Mouse (Mus musculus) layer of hippocampus, adult 9-10 months (tissue): ENCODE data around the gene Fndc3c1.
"Not testable (repeated sequence)": the region's sequence is repeated elsewhere in the genome, so short reads cannot be mapped to it uniquely, and the experiment has no call there.

Experiments used
- DNase-seq: peaks from one replicate; pipeline ENCODE4 v3.0.0; 2022; ENCODE audit warnings: low spot score

The Fndc3c1 gene

GRCm38 (mm10) chrX:106485101-106485651, at the start of gene Fndc3c1:
Gene Fndc3c1, minus strand, starts transcription at chrX:106485401.
- DNase-seq = no peak

- DNase-seq = no peak
Measured at GRCm38 (mm10) chrX:106486451-106486850, 1.2 kb upstream of the Fndc3c1 start.

GRCm38 (mm10) chrX:106485671-106486070, 470 bp upstream of the Fndc3c1 start:
- DNase-seq = no peak

DNA sequence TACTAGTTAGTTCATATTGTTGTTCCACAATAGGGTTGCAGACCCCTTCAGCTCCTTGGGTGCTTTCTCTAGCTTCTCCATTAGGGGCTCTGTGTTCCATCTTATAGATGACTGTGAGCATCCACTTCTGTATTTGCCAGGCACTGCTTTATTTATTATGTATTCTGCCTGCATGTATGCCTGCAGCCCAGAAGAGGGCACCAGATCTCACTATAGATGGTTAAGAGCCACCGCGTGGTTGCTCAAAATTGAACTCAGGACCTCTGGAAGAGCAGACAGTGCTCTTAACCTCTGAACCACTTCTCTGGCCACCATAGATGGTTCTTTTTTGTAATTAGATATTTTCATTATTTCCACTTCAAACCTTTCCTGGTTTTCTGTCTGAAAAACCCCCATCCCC, 5.3 kb downstream of the Fndc3c1 start:
- DNase-seq = not testable (repeated sequence)

- peak; percentile 8 for DNase-seq
Measured at GRCm38 (mm10) chrX:106385304-106385703, 99.9 kb downstream of the Fndc3c1 start.

DNA sequence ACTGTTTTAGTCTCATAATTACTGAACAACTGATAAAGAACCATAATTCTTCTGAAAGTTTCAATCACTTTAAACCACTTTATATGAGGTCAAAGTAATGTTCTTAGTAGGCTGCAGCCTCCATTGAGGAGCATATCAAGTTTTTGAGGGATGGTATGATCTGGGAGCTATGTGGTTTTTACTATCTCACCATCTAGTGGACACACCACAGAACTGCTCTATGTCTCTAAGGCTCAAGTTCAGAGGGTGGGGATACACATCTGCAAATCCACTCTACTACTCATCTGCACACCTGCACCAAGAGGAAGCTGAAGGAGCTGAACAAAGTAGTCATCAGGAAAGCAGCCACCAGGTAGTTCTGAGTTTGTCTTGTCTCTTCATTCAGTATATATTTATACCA, 104.6 kb downstream of the Fndc3c1 start:
- no peak for DNase-seq
